Mouse (Mus musculus): ENCODE results near the gene Ush2a.

DNA sequence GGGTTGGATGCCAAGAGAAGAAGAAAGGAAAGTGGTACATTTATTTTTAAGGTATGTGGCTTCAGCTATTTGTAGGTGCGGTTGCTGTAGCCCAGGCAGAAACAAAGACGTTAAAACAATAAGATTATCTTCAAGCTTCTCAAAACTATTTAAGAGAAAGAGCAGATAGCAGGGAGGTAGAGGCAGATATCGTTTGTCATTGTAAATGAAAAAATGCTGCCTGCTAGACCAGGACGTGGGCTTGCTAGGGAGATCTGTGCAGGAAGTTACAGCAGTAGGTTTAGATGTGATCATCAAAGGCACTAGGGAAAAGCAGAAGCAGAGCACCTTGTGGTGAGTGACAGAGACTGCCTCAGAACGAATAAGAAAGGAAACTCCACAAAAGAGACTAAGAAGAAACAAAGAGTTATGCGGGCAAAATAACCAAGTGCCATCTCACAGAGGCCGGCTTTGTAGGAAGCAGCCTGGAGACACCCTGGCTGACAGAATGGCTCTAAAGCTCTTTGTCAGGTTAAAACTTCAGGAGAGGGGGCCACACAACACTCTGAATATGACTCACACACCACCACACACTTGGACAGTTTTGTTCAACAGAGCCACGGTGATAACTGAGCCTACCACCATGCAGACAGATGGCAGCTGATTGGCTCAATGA, 563.2 kb downstream of the Ush2a start:
- TF ChIP-seq CTCF (IDR thresholded peaks at IDR 0.05), result no peak
- no peak for TF ChIP-seq EP300 (IDR thresholded peaks at IDR 0.05)
